Mouse (Mus musculus) liver, embryonic 14.5 days (tissue): Measurements from ENCODE around the gene Ppp1r9b. TPM values are rescaled to one million over a fixed set of nuclear protein-coding genes. Genes with fewer than 3 reads are reported as not detected.

Source experiments
- ATAC-seq: fragments of 200-750 bp; cut with Nextera tagmentation; 2 replicates; pipeline ENCODE4 v1.8.0; 2017; ENCODE audit warnings: moderate number of reproducible peaks, mild to moderate bottlenecking, moderate library complexity; ENCODE audit not compliant: insufficient read depth
- DNase-seq, 3 experiments: peaks; one replicate each; pipeline ENCODE4 v3.0.0-alpha.2; 2012 to 2013; ENCODE audit warnings: low read depth in 3 of 3, low spot score in 3 of 3
- H3K27ac ChIP-seq: fragments of 300-500 bp; sonication (generic); 2 replicates; pipeline ENCODE4 v1.5.1; 2014; ENCODE audit warnings: moderate library complexity, mild to moderate bottlenecking, control low read depth, inconsistent platforms
- H3K27me3 ChIP-seq: fragments of 300-500 bp; sonication (generic); 2 replicates; pipeline ENCODE4 v1.6.1; 2014; ENCODE audit warnings: mild to moderate bottlenecking, low read length, moderate library complexity; ENCODE audit not compliant: control insufficient read depth, insufficient read depth
- H3K36me3 ChIP-seq: fragments of 300-500 bp; sonication (generic); replicated peaks from 2 replicates; pipeline ENCODE4 v1.6.1; 2014; ENCODE audit warnings: low read depth; ENCODE audit not compliant: control insufficient read depth, insufficient read depth
- H3K4me1 ChIP-seq, 2 experiments: fragments of 200-500 bp in 1 of 2; fragments of 300-500 bp in 1 of 2; sonication (generic) in 1 of 2; replicated peaks; 2 replicates each; pipeline ENCODE4 v1.6.1; 2012 to 2014; ENCODE audit warnings: antibody characterized with exemption in 1 of 2, inconsistent platforms in 1 of 2, low read length in 1 of 2; ENCODE audit not compliant: control insufficient read depth in 2 of 2, insufficient read depth in 2 of 2
- H3K4me2 ChIP-seq: fragments of 300-500 bp; sonication (generic); 2 replicates; pipeline ENCODE4 v1.6.1; 2014; ENCODE audit warnings: low read depth, mild to moderate bottlenecking, control low read depth, moderate library complexity
- H3K4me3 ChIP-seq, 2 experiments: fragments of 200-500 bp in 1 of 2; fragments of 300-500 bp in 1 of 2; sonication (generic) in 1 of 2; 2 replicates each; pipeline ENCODE4 v1.5.1; 2012 to 2014; ENCODE audit warnings: low read depth in 2 of 2, low read length in 2 of 2, mild to moderate bottlenecking in 2 of 2, control low read depth in 1 of 2, inconsistent platforms in 1 of 2, moderate library complexity in 1 of 2; ENCODE audit not compliant: insufficient read depth in 1 of 2
- H3K9ac ChIP-seq: fragments of 300-500 bp; sonication (generic); replicated peaks from 2 replicates; pipeline ENCODE4 v1.6.1; 2014; ENCODE audit warnings: mild to moderate bottlenecking, control low read depth, moderate library complexity
- H3K9me3 ChIP-seq: fragments of 300-500 bp; sonication (generic); 2 replicates; pipeline ENCODE4 v1.6.1; 2016; ENCODE audit warnings: low read length, mixed read lengths; ENCODE audit not compliant: control insufficient read depth
- CTCF ChIP-seq: IDR thresholded peaks from 2 replicates; pipeline ENCODE4 v1.5.1; 2016; ENCODE audit warnings: antibody characterized with exemption, low read depth, control low read depth
- EP300 ChIP-seq: IDR thresholded peaks from 2 replicates; pipeline ENCODE4 v1.6.1; 2016; ENCODE audit warnings: antibody characterized with exemption, low read depth
- WGBS: fragments of 180-500 bp; shearing (Covaris S2); extraction: QIAGEN DNeasy Blood & Tissue Kit; methylation state at CpG from one replicate; pipeline ENCODE4 v1.1.7; 2014; ENCODE audit not compliant: insufficient replicate concordance; 5-methylcytosine and 5-hydroxymethylcytosine counted together
- polyA plus RNA-seq, 2 experiments: library from polyadenylated mRNA; depleted of rRNA in 1 of 2; stranded (reverse) in 1 of 2; unstranded in 1 of 2; fragments of >200 nt; fragmentation: Nextera tagmentation in 1 of 2; extraction: Ambion mirVana in 1 of 2; gene quantifications; 2 replicates each; pipeline versions ENCODE4 v1.2.1 to v1.2.3; 2012 to 2014

Gene Ppp1r9b
- polyA plus RNA-seq, 2 experiments = 8.8 to 14.9 TPM

- Histone ChIP-seq H3K9ac (peak overlapping the region; percentile 66), H3K4me1 (peaks cover 53 to 72% of the 10 kb centered on the region in 2 experiments), H3K27me3 (no peaks in the 10 kb centered on the region), H3K4me2 (peak overlapping the region; percentile 71), H3K9me3 (no peaks in the 10 kb centered on the region), H3K4me3 (no peak overlapping the region; a peak in 1 of 4 replicates), H3K36me3 (peaks cover 28% of the 10 kb centered on the region), H3K27ac (peak overlapping the region; percentile 80)
- TF ChIP-seq CTCF (no peak), EP300 (no peak)
- no peak for ATAC-seq
- DNase-seq = no peak
- WGBS = 54% methylated on average over 6 of the region's 6 CpGs
Observed at GRCm38 (mm10) chr11:94996984-94997383, 6.1 kb downstream of the Ppp1r9b start.

DNA sequence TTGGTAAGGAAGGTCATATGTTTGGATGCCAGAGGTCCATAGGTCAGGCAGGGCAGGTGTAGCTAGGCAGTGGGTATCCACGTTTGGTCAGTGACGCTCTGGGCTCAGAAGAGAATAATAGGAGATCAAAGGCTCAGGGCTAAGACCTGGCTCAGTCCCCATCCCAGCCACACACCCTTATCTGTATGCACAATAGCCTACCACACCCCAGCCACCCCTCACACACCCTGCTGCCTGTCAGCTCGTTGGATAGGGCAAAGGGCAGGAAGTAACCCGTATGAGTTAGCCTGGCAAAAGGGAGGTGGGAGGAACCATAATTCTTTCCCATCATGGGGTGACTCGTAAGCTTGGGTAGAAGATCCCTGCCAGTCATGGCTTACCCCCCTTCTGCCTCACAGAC is 6.8 kb downstream of the Ppp1r9b start:
- 9% methylated on average over 5 of the region's 5 CpGs for WGBS
- H3K36me3 ChIP-seq = peaks cover 34% of the 10 kb centered on the region
- peak overlapping the region; percentile 71 for H3K4me2 ChIP-seq
- peak overlapping the region; percentile 66 for H3K9ac ChIP-seq
- H3K4me3 ChIP-seq = peak overlapping the region; percentile 29 to 47
- H3K9me3 ChIP-seq = no peaks in the 10 kb centered on the region
- peak overlapping the region; percentile 80 for H3K27ac ChIP-seq
- ATAC-seq = peak; percentile 92
- TF ChIP-seq CTCF (no peak), EP300 (peak; percentile 70)
- DNase-seq = peak; percentile 79 to 82 (median 81)
- H3K27me3 ChIP-seq = no peaks in the 10 kb centered on the region
- H3K4me1 ChIP-seq = peaks cover 53 to 72% of the 10 kb centered on the region in 2 experiments

DNA sequence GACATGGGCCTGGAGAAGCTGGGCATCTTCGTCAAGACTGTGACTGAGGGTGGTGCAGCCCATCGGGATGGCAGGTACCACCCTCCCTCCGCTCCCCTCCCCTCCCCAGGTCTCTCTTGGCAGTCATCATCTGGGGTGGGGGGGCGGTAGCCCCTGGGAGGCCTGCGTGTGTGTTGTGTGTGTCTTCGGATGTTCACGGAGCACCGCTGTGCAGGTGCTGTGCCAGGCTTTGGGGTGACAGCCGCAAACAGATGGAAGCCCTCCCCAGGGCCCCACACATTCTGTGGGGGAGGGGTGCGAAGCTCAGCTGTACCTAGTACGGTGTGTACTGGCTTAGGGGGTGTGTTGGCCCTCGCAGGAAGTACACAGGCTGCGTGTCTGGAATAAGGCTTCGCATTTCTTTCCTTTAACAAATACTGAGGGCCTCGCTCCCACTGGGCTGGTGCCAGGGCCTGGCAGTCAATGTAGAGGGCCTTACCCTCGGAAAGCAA is 7.3 kb downstream of the Ppp1r9b start:
- H3K9ac ChIP-seq = peak overlapping the region; percentile 66
- H3K4me3 ChIP-seq = peak overlapping the region; percentile 29 to 47
- ATAC-seq (peak; percentile 46), DNase-seq (no peak)
- H3K27ac ChIP-seq = peak overlapping the region; percentile 57
- no peak for TF ChIP-seq CTCF
- TF ChIP-seq EP300 = no peak
- no peaks in the 10 kb centered on the region for H3K9me3 ChIP-seq
- H3K36me3 ChIP-seq = peaks cover 39% of the 10 kb centered on the region
- WGBS = 41% methylated on average over 15 of the region's 16 CpGs
- H3K27me3 ChIP-seq = no peaks in the 10 kb centered on the region
- peaks cover 53 to 71% of the 10 kb centered on the region in 2 experiments for H3K4me1 ChIP-seq
- H3K4me2 ChIP-seq = peak overlapping the region; percentile 71

DNA sequence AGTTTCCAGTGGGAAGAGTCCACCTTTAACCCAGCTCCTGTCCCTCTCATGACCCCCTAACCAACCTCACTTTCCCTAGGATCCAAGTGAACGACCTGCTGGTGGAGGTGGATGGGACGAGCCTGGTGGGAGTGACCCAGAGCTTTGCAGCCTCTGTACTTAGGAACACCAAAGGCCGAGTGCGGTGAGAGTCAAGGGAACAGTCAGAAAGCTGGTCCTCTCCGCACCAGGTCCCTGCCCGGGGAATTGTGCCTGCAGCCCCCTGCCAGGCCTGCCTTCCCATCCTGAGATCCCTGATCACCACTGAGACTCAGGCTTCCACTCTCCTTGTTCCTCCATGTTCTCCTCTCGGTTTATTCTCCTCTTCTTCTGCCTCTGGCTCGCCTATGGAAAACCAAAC is 9.3 kb downstream of the Ppp1r9b start:
- Histone ChIP-seq H3K4me1 (peaks cover 37 to 57% of the 10 kb centered on the region in 2 experiments), H3K4me3 (no peak overlapping the region)
- no peak for ATAC-seq

DNA sequence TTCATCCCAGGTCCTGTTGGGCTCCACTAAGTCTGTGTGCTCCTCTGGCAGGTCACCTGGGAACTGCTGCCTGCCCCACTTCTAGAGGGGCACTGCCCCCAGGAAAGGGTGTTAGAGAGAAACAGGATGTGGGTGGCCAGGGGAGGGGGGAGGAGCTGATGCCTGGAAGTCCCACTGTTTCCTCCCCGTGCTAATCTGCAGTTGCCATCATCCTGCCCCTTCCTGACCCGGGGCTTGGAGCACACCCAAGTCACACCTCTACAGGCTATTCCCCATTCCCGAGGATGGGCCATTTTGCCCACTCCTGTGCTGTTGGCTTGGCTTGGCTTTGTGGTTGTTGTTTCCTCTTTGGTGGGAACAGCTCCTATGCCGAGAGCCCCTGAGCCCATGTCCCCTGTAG is 9.7 kb downstream of the Ppp1r9b start:
- DNase-seq (no peak), ATAC-seq (no peak)
- Histone ChIP-seq H3K4me3 (no peak overlapping the region), H3K4me2 (peak overlapping the region; percentile 54), H3K27me3 (no peaks in the 10 kb centered on the region), H3K36me3 (peaks cover 39% of the 10 kb centered on the region), H3K9ac (peak overlapping the region; percentile 45), H3K27ac (peak overlapping the region; percentile 45), H3K9me3 (no peaks in the 10 kb centered on the region), H3K4me1 (peaks cover 33 to 53% of the 10 kb centered on the region in 2 experiments)
- TF ChIP-seq CTCF (no peak), EP300 (no peak)
- 8% methylated on average over 4 of the region's 4 CpGs for WGBS

More for the DNA sequence above, 9.3 kb downstream of the Ppp1r9b start:
- H3K9me3 ChIP-seq = no peaks in the 10 kb centered on the region
- TF ChIP-seq CTCF (no peak), EP300 (no peak)
- DNase-seq = no peak
- WGBS = 51% methylated on average over 8 of the region's 8 CpGs
- no peaks in the 10 kb centered on the region for H3K27me3 ChIP-seq
- peak overlapping the region; percentile 7 for H3K27ac ChIP-seq
- peak overlapping the region; percentile 71 for H3K4me2 ChIP-seq
- no peak overlapping the region for H3K9ac ChIP-seq
- H3K36me3 ChIP-seq = peaks cover 36% of the 10 kb centered on the region
